Mouse (Mus musculus) embryonic facial prominence, embryonic 12.5 days (tissue): ENCODE measurements around the gene Zfp213. TPM values are rescaled to one million over a fixed set of nuclear protein-coding genes. Genes with fewer than 3 reads are reported as not detected.

Experiments
- ATAC-seq: fragments of 200-750 bp; cut with Nextera tagmentation; 2 replicates; pipeline ENCODE4 v1.8.0; 2017; ENCODE audit not compliant: insufficient number of reproducible peaks, insufficient read depth, low FRiP score, low TSS enrichment
- H3K27ac ChIP-seq: fragments of 300-500 bp; sonication (generic); 2 replicates; pipeline ENCODE4 v1.5.1; 2016; ENCODE audit warnings: mild to moderate bottlenecking
- H3K27me3 ChIP-seq: fragments of 300-500 bp; sonication (generic); 2 replicates; pipeline ENCODE4 v1.6.1; 2016; ENCODE audit warnings: mild to moderate bottlenecking, moderate library complexity
- H3K36me3 ChIP-seq: fragments of 300-500 bp; sonication (generic); 2 replicates; pipeline ENCODE4 v1.6.1; 2016; ENCODE audit warnings: mild to moderate bottlenecking
- H3K4me1 ChIP-seq: fragments of 300-500 bp; sonication (generic); 2 replicates; pipeline ENCODE4 v1.6.1; 2016
- H3K4me2 ChIP-seq: fragments of 300-500 bp; sonication (generic); replicated peaks from 2 replicates; pipeline ENCODE4 v1.6.1; 2016; ENCODE audit warnings: mild to moderate bottlenecking, moderate library complexity
- H3K4me3 ChIP-seq: fragments of 300-500 bp; sonication (generic); 2 replicates; pipeline ENCODE4 v1.5.1; 2016; ENCODE audit warnings: mild to moderate bottlenecking
- H3K9ac ChIP-seq: fragments of 300-500 bp; sonication (generic); 2 replicates; pipeline ENCODE4 v1.6.1; 2016; ENCODE audit warnings: mild to moderate bottlenecking, moderate library complexity
- H3K9me3 ChIP-seq: fragments of 300-500 bp; sonication (generic); 2 replicates; pipeline ENCODE4 v1.6.1; 2016; ENCODE audit warnings: mild to moderate bottlenecking, moderate library complexity
- WGBS: fragments of 180-500 bp; shearing (Covaris S2); methylation state at CpG from one replicate; pipeline ENCODE4 v1.1.7; 2016; 5-methylcytosine and 5-hydroxymethylcytosine counted together
- polyA plus RNA-seq: library from polyadenylated mRNA; unstranded; fragments of >200 nt; fragmentation: Nextera tagmentation; extraction: Ambion mirVana; gene quantifications from 2 replicates; pipeline ENCODE4 v1.2.1, GENCODE M21; 2016

The Zfp213 gene
- polyA plus RNA-seq, 1 experiment from 2014 or later = 24.3 TPM

- peak overlapping the region; percentile 60 for H3K9ac ChIP-seq
- WGBS = under 1% methylated on average over 22 of the region's 22 CpGs
- H3K4me2 ChIP-seq = peak overlapping the region; percentile 73
- no peaks in the 10 kb centered on the region for H3K27me3 ChIP-seq
- H3K4me3 ChIP-seq = peak overlapping the region; percentile 57
- peaks cover 12% of the 10 kb centered on the region; the same call in 1 of the 2 replicates for H3K4me1 ChIP-seq
- peak; percentile 72 for ATAC-seq
- H3K27ac ChIP-seq = peak overlapping the region; percentile 82; the same call in 1 of the 2 replicates
- H3K9me3 ChIP-seq = no peaks in the 10 kb centered on the region
- H3K36me3 ChIP-seq = peaks cover 3% of the 10 kb centered on the region; the same call in 1 of the 2 replicates
These were observed 13.7 kb downstream of the Zfp213 start for GRCm38 (mm10) chr17:23550188-23550791.

GRCm38 (mm10) chr17:23549441-23549840 lies 14.6 kb downstream of the Zfp213 start:
- H3K4me1 ChIP-seq = peaks cover 12% of the 10 kb centered on the region; the same call in 1 of the 2 replicates
- no peak overlapping the region for H3K27ac ChIP-seq
- peak overlapping the region; percentile 57 for H3K4me3 ChIP-seq
- peak overlapping the region; percentile 73 for H3K4me2 ChIP-seq
- no peaks in the 10 kb centered on the region for H3K36me3 ChIP-seq
- no peaks in the 10 kb centered on the region for H3K27me3 ChIP-seq
- 0 out of 2 replicates have a peak overlapping the region, but pooled peaks have one; percentile 24 for H3K9ac ChIP-seq
- WGBS = 4% methylated on average over 9 of the region's 9 CpGs
- H3K9me3 ChIP-seq = no peaks in the 10 kb centered on the region
- ATAC-seq = no peak

- 1% methylated on average over 15 of the region's 15 CpGs for WGBS
- H3K4me2 ChIP-seq = peak overlapping the region; percentile 73
- H3K9me3 ChIP-seq = no peaks in the 10 kb centered on the region
- no peaks in the 10 kb centered on the region for H3K27me3 ChIP-seq
- H3K36me3 ChIP-seq = no peaks in the 10 kb centered on the region
- no peak overlapping the region; the same call in 1 of the 2 replicates for H3K9ac ChIP-seq
- peaks cover 12% of the 10 kb centered on the region; the same call in 1 of the 2 replicates for H3K4me1 ChIP-seq
- H3K4me3 ChIP-seq = peak overlapping the region; percentile 57
- ATAC-seq = no peak
- H3K27ac ChIP-seq = no peak overlapping the region
These were observed 15.4 kb downstream of the Zfp213 start for GRCm38 (mm10) chr17:23548615-23549014.

GRCm38 (mm10) chr17:23547681-23548443 lies 16.2 kb downstream of the Zfp213 start:
- no peaks in the 10 kb centered on the region for H3K9me3 ChIP-seq
- 0 out of 2 replicates have a peak overlapping the region, but pooled peaks have one; percentile 64 for H3K4me3 ChIP-seq
- WGBS = 52% methylated on average over 11 of the region's 11 CpGs
- H3K36me3 ChIP-seq = no peaks in the 10 kb centered on the region
- no peak overlapping the region for H3K9ac ChIP-seq
- H3K4me1 ChIP-seq = peaks cover 19% of the 10 kb centered on the region; the same call in 1 of the 2 replicates
- peak overlapping the region; percentile 54; the same call in 1 of the 2 replicates for H3K4me2 ChIP-seq
- no peak for ATAC-seq
- H3K27ac ChIP-seq = no peak overlapping the region
- no peaks in the 10 kb centered on the region for H3K27me3 ChIP-seq

GRCm38 (mm10) chr17:23546702-23547505 lies 17.1 kb downstream of the Zfp213 start:
- H3K27me3 ChIP-seq = peaks cover 4% of the 10 kb centered on the region; the same call in 1 of the 2 replicates
- 1% methylated on average over 42 of the region's 42 CpGs for WGBS
- H3K4me2 ChIP-seq = peak overlapping the region; percentile 54
- H3K4me3 ChIP-seq = peak overlapping the region; percentile 64
- H3K27ac ChIP-seq = peak overlapping the region; percentile 42
- no peak for ATAC-seq
- H3K9ac ChIP-seq = peak overlapping the region; percentile 50
- peaks cover 19% of the 10 kb centered on the region; the same call in 1 of the 2 replicates for H3K4me1 ChIP-seq
- no peaks in the 10 kb centered on the region for H3K36me3 ChIP-seq
- no peaks in the 10 kb centered on the region for H3K9me3 ChIP-seq

GRCm38 (mm10) chr17:23546333-23546701 lies 17.7 kb downstream of the Zfp213 start:
- Histone ChIP-seq H3K27ac (peak overlapping the region; percentile 42; the same call in 1 of the 2 replicates), H3K9me3 (no peaks in the 10 kb centered on the region), H3K9ac (peak overlapping the region; percentile 50; the same call in 1 of the 2 replicates), H3K36me3 (no peaks in the 10 kb centered on the region), H3K4me1 (peaks cover 16% of the 10 kb centered on the region; the same call in 1 of the 2 replicates), H3K4me3 (peak overlapping the region; percentile 64), H3K27me3 (peaks cover 10% of the 10 kb centered on the region; the same call in 1 of the 2 replicates), H3K4me2 (peak overlapping the region; percentile 54)
- 2% methylated on average over 20 of the region's 20 CpGs for WGBS
- ATAC-seq = 0 out of 2 replicates have a peak, but pooled peaks have one; percentile 4

GRCm38 (mm10) chr17:23545841-23546240 lies 18.2 kb downstream of the Zfp213 start:
- no peak overlapping the region for H3K9ac ChIP-seq
- H3K27me3 ChIP-seq = peaks cover 13% of the 10 kb centered on the region; the same call in 1 of the 2 replicates
- H3K36me3 ChIP-seq = no peaks in the 10 kb centered on the region
- no peak for ATAC-seq
- no peak overlapping the region for H3K27ac ChIP-seq
- H3K4me2 ChIP-seq = peak overlapping the region; percentile 54; the same call in 1 of the 2 replicates
- peak overlapping the region; percentile 64 for H3K4me3 ChIP-seq
- WGBS = 6% methylated on average over 6 of the region's 6 CpGs
- H3K9me3 ChIP-seq = no peaks in the 10 kb centered on the region
- H3K4me1 ChIP-seq = peaks cover 12% of the 10 kb centered on the region; the same call in 1 of the 2 replicates

GRCm38 (mm10) chr17:23544766-23545165 lies 19.3 kb downstream of the Zfp213 start:
- WGBS = 94% methylated on average over 1 of the region's 1 CpGs

GRCm38 (mm10) chr17:23543983-23544382 lies 20.1 kb downstream of the Zfp213 start:
- 69% methylated on average over 4 of the region's 4 CpGs for WGBS
- H3K9ac ChIP-seq = no peak overlapping the region
- H3K36me3 ChIP-seq = no peaks in the 10 kb centered on the region
- H3K27me3 ChIP-seq = peaks cover 31% of the 10 kb centered on the region
- ATAC-seq = no peak
- no peaks in the 10 kb centered on the region for H3K9me3 ChIP-seq
- H3K4me3 ChIP-seq = no peak overlapping the region
- H3K4me1 ChIP-seq = peaks cover 8% of the 10 kb centered on the region; the same call in 1 of the 2 replicates
- no peak overlapping the region for H3K27ac ChIP-seq
- no peak overlapping the region for H3K4me2 ChIP-seq

More at GRCm38 (mm10) chr17:23544766-23545165, 19.3 kb downstream of the Zfp213 start:
- no peak overlapping the region for H3K4me3 ChIP-seq
- H3K9me3 ChIP-seq = no peaks in the 10 kb centered on the region
- no peak for ATAC-seq
- peaks cover 23% of the 10 kb centered on the region for H3K27me3 ChIP-seq
- H3K36me3 ChIP-seq = no peaks in the 10 kb centered on the region
- H3K27ac ChIP-seq = no peak overlapping the region
- H3K9ac ChIP-seq = no peak overlapping the region
- H3K4me2 ChIP-seq = no peak overlapping the region
- H3K4me1 ChIP-seq = peaks cover 10% of the 10 kb centered on the region; the same call in 1 of the 2 replicates

GRCm38 (mm10) chr17:23543325-23543724 lies 20.7 kb downstream of the Zfp213 start:
- Histone ChIP-seq H3K4me3 (no peak overlapping the region), H3K9me3 (no peaks in the 10 kb centered on the region), H3K36me3 (no peaks in the 10 kb centered on the region), H3K27ac (no peak overlapping the region), H3K4me2 (no peak overlapping the region), H3K9ac (no peak overlapping the region), H3K27me3 (peaks cover 38% of the 10 kb centered on the region), H3K4me1 (peaks cover 8% of the 10 kb centered on the region)
- 12% methylated on average over 5 of the region's 5 CpGs for WGBS
- no peak for ATAC-seq

- no peak overlapping the region for H3K4me3 ChIP-seq
- no peak overlapping the region for H3K9ac ChIP-seq
- peaks cover 43% of the 10 kb centered on the region for H3K27me3 ChIP-seq
- no peak for ATAC-seq
- 25% methylated on average over 4 of the region's 4 CpGs for WGBS
- 0 out of 2 replicates have a peak overlapping the region, but pooled peaks have one; percentile 1 for H3K4me2 ChIP-seq
- no peaks in the 10 kb centered on the region for H3K9me3 ChIP-seq
- H3K4me1 ChIP-seq = peaks cover 13% of the 10 kb centered on the region
- H3K36me3 ChIP-seq = no peaks in the 10 kb centered on the region
- H3K27ac ChIP-seq = no peak overlapping the region
These were observed 21.2 kb downstream of the Zfp213 start for GRCm38 (mm10) chr17:23542835-23543234.
